Mouse (Mus musculus) olfactory bulb, adult 2 months (tissue): ENCODE measurements around the gene Shc3. TPM values are rescaled to one million over a fixed set of nuclear protein-coding genes. Genes with fewer than 3 reads are reported as not detected.

Source experiments
- H3K27ac ChIP-seq: fragments of 200-500 bp; 2 replicates; pipeline ENCODE4 v1.5.1; 2012; ENCODE audit warnings: low read depth, low read length; ENCODE audit not compliant: insufficient read depth
- H3K4me1 ChIP-seq: fragments of 200-500 bp; 2 replicates; pipeline ENCODE4 v1.6.1; 2012; ENCODE audit warnings: low read length; ENCODE audit not compliant: control insufficient read depth, insufficient read depth
- H3K4me3 ChIP-seq: fragments of 200-500 bp; 2 replicates; pipeline ENCODE4 v1.5.1; 2012; ENCODE audit warnings: mild to moderate bottlenecking, low read depth, low read length, moderate library complexity; ENCODE audit not compliant: insufficient read depth
- CTCF ChIP-seq: fragments of 200-500 bp; IDR thresholded peaks from 2 replicates; pipeline ENCODE4 v1.5.1; 2012; ENCODE audit warnings: low read depth, mild to moderate bottlenecking, low read length, moderate library complexity; ENCODE audit not compliant: insufficient read depth
- POLR2A ChIP-seq: fragments of 200-500 bp; IDR thresholded peaks from 2 replicates; pipeline ENCODE4 v1.6.1; 2012; ENCODE audit warnings: mild to moderate bottlenecking, low read depth, low read length, moderate library complexity; ENCODE audit not compliant: insufficient read depth
- WGBS: fragments of 180-500 bp; shearing (Covaris S2); methylation state at CpG from one replicate; pipeline ENCODE4 v1.1.7; 2018; 5-methylcytosine and 5-hydroxymethylcytosine counted together
- polyA plus RNA-seq: library from polyadenylated mRNA; stranded (reverse); fragments of >200 nt; gene quantifications from 2 replicates; pipeline ENCODE4 v1.2.4, GENCODE M21; 2012; ENCODE audit warnings: low replicate concordance; ENCODE audit not compliant: missing spikeins, insufficient read depth, insufficient read length

Gene Shc3
- polyA plus RNA-seq, 1 experiment = not detected

- WGBS = 63% methylated on average over 9 of the region's 9 CpGs
- TF ChIP-seq POLR2A = no peak
- no peak for TF ChIP-seq CTCF
- Histone ChIP-seq H3K27ac (no peak overlapping the region), H3K4me3 (no peak overlapping the region), H3K4me1 (peaks cover 4% of the 10 kb centered on the region)
Observed at GRCm38 (mm10) chr13:51508836-51509235, 60.4 kb downstream of the Shc3 start.

- 68% methylated on average over 5 of the region's 5 CpGs for WGBS
- no peak overlapping the region for H3K4me3 ChIP-seq
- H3K4me1 ChIP-seq = peaks cover 4% of the 10 kb centered on the region
- H3K27ac ChIP-seq = no peak overlapping the region
- no peak for TF ChIP-seq CTCF
- no peak for TF ChIP-seq POLR2A
Observed at GRCm38 (mm10) chr13:51505711-51506110, 63.5 kb downstream of the Shc3 start.

GRCm38 (mm10) chr13:51499769-51500168, 69.5 kb downstream of the Shc3 start:
- H3K4me3 ChIP-seq = no peak overlapping the region
- WGBS = 90% methylated on average over 1 of the region's 1 CpGs
- TF ChIP-seq POLR2A = no peak
- no peak overlapping the region for H3K27ac ChIP-seq
- no peaks in the 10 kb centered on the region for H3K4me1 ChIP-seq

GRCm38 (mm10) chr13:51493676-51494075, 75.5 kb downstream of the Shc3 start:
- 82% methylated on average over 9 of the region's 9 CpGs for WGBS
- Histone ChIP-seq H3K27ac (no peak overlapping the region), H3K4me3 (no peak overlapping the region), H3K4me1 (no peaks in the 10 kb centered on the region)
- TF ChIP-seq CTCF (no peak), POLR2A (no peak)

- Histone ChIP-seq H3K4me1 (no peaks in the 10 kb centered on the region), H3K27ac (no peak overlapping the region), H3K4me3 (no peak overlapping the region)
- TF ChIP-seq POLR2A (no peak), CTCF (no peak)
- WGBS = 73% methylated on average over 8 of the region's 8 CpGs
Observed at GRCm38 (mm10) chr13:51491649-51492435, 77.4 kb downstream of the Shc3 start.

GRCm38 (mm10) chr13:51490195-51490594, 79.0 kb downstream of the Shc3 start:
- Histone ChIP-seq H3K4me1 (no peaks in the 10 kb centered on the region), H3K4me3 (no peak overlapping the region), H3K27ac (no peak overlapping the region)
- 92% methylated on average over 6 of the region's 6 CpGs for WGBS
- no peak for TF ChIP-seq CTCF
- no peak for TF ChIP-seq POLR2A

- Histone ChIP-seq H3K27ac (no peak overlapping the region), H3K4me1 (no peaks in the 10 kb centered on the region), H3K4me3 (no peak overlapping the region)
- 85% methylated on average over 3 of the region's 3 CpGs for WGBS
- no peak for TF ChIP-seq CTCF
- no peak for TF ChIP-seq POLR2A
Observed at GRCm38 (mm10) chr13:51488945-51489344, 80.3 kb downstream of the Shc3 start.

GRCm38 (mm10) chr13:51485291-51485690, 83.9 kb downstream of the Shc3 start:
- no peak overlapping the region for H3K27ac ChIP-seq
- no peaks in the 10 kb centered on the region for H3K4me1 ChIP-seq
- 68% methylated on average over 9 of the region's 9 CpGs for WGBS
- H3K4me3 ChIP-seq = no peak overlapping the region
- TF ChIP-seq POLR2A (no peak), CTCF (no peak)

GRCm38 (mm10) chr13:51482786-51483185, 86.4 kb downstream of the Shc3 start:
- WGBS = 88% methylated on average over 11 of the region's 11 CpGs
- H3K4me1 ChIP-seq = 0 out of 2 replicates have a peak, but pooled peaks cover 3% of the 10 kb centered on the region
- no peak overlapping the region for H3K27ac ChIP-seq
- no peak for TF ChIP-seq POLR2A
- no peak for TF ChIP-seq CTCF
- H3K4me3 ChIP-seq = no peak overlapping the region

GRCm38 (mm10) chr13:51480341-51481011, 88.7 kb downstream of the Shc3 start:
- WGBS = 69% methylated on average over 11 of the region's 11 CpGs
- Histone ChIP-seq H3K27ac (no peak overlapping the region), H3K4me3 (no peak overlapping the region), H3K4me1 (peaks cover 5% of the 10 kb centered on the region; the same call in 1 of the 2 replicates)
- TF ChIP-seq CTCF (no peak), POLR2A (no peak)
